Mouse (Mus musculus) gastrocnemius, postnatal 4 days (tissue): ENCODE results near the gene Cep350. TPM values are rescaled to one million over a fixed set of nuclear protein-coding genes. Genes with fewer than 3 reads are reported as not detected.

Experiments
- DNase-seq, 2 experiments: peaks; one replicate each; pipeline ENCODE4 v3.0.0; 2021 to 2022; ENCODE audit warnings: low spot score in 2 of 2, mixed read lengths in 2 of 2
- total RNA-seq, 2 experiments: library from RNA; stranded (reverse); gene quantifications; 2 replicates each; pipeline ENCODE4 v1.2.3; 2021

Cep350 gene
- total RNA-seq, 2 experiments from 2014 or later: 65.3 to 67.9 TPM

GRCm38 (mm10) chr1:155811995-155812580, 161.0 kb downstream of the Cep350 start:
- no peak for DNase-seq

GRCm38 (mm10) chr1:155810616-155811015, 162.4 kb downstream of the Cep350 start:
- no peak for DNase-seq

- DNase-seq: peak in 1 of 2 experiments; percentile 34
Observed at GRCm38 (mm10) chr1:155809706-155810442, 163.2 kb downstream of the Cep350 start.

GRCm38 (mm10) chr1:155808261-155808660, 164.8 kb downstream of the Cep350 start:
- no peak for DNase-seq

GRCm38 (mm10) chr1:155805607-155806006, 167.4 kb downstream of the Cep350 start:
- DNase-seq: no peak

GRCm38 (mm10) chr1:155801014-155801991, 171.8 kb downstream of the Cep350 start:
- no peak for DNase-seq

GRCm38 (mm10) chr1:155798000-155798399, 175.1 kb downstream of the Cep350 start:
- no peak for DNase-seq

- no peak for DNase-seq
Observed at GRCm38 (mm10) chr1:155797425-155797824, 175.6 kb downstream of the Cep350 start.

- DNase-seq: no peak
Observed at GRCm38 (mm10) chr1:155796757-155797405, 176.2 kb downstream of the Cep350 start.

- DNase-seq: no peak
Observed at GRCm38 (mm10) chr1:155795791-155796233, 177.2 kb downstream of the Cep350 start.

Other genes with a start within 250 kb of the Cep350 start
- not detected for gene Lhx4, start 221.6 kb downstream of the Cep350 start, total RNA-seq
- gene Qsox1, start 160.4 kb downstream of the Cep350 start, total RNA-seq: 10 to 100 TPM; 55.3 to 59.9 TPM
- gene Tor1aip2, start 62.1 kb upstream of the Cep350 start, total RNA-seq: 10 to 100 TPM; 86.3 to 87.9 TPM
- 10 to 100 TPM; 73.7 to 87.8 TPM for gene Tor1aip1, start 63.2 kb upstream of the Cep350 start, total RNA-seq
- gene Fam163a, start 231.8 kb upstream of the Cep350 start, total RNA-seq: under 1 TPM in 1 of 2 experiments, not detected in 1; 0.10 TPM